ENCODE assay signal across 13 mouse cellular contexts in genomic region chr10:37310266-37310945, GRCm38 (mm10).
A peak's percentile ranks its signal among the peaks of the same experiment; 100 is the strongest.
DNase-seq lines count a peak whose midpoint lies in the region.
"Had no signal": no experiment of that assay in that cellular context is flagged by ENCODE, and none has a peak within 500 bp of the region (broad histone marks: within the 10 kb centered on the region; RNA-seq: fewer than 3 reads in every experiment).

No protein-coding gene starts in this region.

- intact Hi-C loops in heart, postnatal 25 days (cut with DNase I), result no loop called here

- DNase-seq in adrenal gland, postnatal 10 days, result peak; percentile 36
- no peak for DNase-seq in adrenal gland, adult 2 months
- peak; percentile 19 for DNase-seq in gastrocnemius, postnatal 25 days
- no peak for DNase-seq in gastrocnemius, postnatal 10 days
- DNase-seq in heart, adult 8-10 months (ENCODE audit: low spot score), result peak; percentile 45
- no peak for DNase-seq in heart, postnatal 25 days (ENCODE audit: low spot score)
- peak; percentile 23 for DNase-seq in lung, postnatal 36 days
- DNase-seq in lung, postnatal 14 days, result no peak
- DNase-seq: cerebellum, adult 11 months; cerebellum, adult 8-10 months; cerebellum, postnatal 14 days; embryo, embryonic 11 days; kidney, adult 8-10 months had no signal

Comparison
In these comparisons a context has a peak if more than half of its experiments do, and no peak if none do; other contexts are left out.
1. DNase-seq: peak in adrenal gland, postnatal 10 days (single experiment), gastrocnemius, postnatal 25 days (single experiment), heart, adult 8-10 months (single experiment) and lung, postnatal 36 days (single experiment); none in adrenal gland, adult 2 months (single experiment), gastrocnemius, postnatal 10 days (single experiment), heart, postnatal 25 days (single experiment) and lung, postnatal 14 days (single experiment).